ENCODE assay signal across 16 mouse cellular contexts in the genomic region with DNA sequence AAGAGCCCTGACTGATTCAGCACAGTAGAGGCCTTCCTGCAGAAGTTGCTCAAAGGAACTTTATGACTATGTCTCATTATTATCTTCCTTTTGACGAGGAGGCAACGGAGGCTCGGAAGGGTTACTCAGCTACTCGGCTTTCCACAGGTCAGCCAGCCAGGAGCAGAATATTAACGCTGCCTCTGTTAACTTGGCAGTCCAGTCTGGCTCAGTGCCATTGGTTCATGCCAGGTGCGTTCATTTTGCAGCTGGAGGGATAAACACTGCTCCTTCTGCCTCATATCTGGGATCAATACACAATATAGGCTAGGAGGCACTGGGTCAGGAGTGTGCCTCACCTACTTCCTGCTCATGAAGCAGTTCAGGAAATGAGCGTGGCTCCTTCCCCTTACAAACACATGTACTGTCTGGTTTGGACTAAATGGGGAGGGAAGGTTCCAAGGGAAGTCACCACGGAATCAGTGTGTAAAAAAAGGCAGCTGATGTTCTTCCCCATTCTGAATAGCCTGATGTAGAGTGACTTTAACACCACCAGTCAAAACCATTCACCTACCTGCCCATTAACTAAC. TPM values are rescaled to one million over a fixed set of nuclear protein-coding genes. Genes with fewer than 3 reads are reported as not detected.
DNase-seq lines count a peak whose midpoint lies in the region; ATAC-seq and TF ChIP-seq lines count a peak whose summit lies in the region.
"Had no signal": no experiment of that assay in that cellular context is flagged by ENCODE, and none has a peak within 500 bp of the region (broad histone marks: within the 10 kb centered on the region; RNA-seq: fewer than 3 reads in every experiment).

No protein-coding gene starts in this region.

- H3K9ac ChIP-seq in hindbrain, postnatal 0 days (replicated peaks; ENCODE audit: low read length), result no peak overlapping the region
- H3K9ac ChIP-seq in hindbrain, embryonic 12.5 days, result no peak overlapping the region
- H3K9ac ChIP-seq in midbrain, embryonic 14.5 days (replicated peaks; ENCODE audit: low read length), result no peak overlapping the region
- H3K9ac ChIP-seq in midbrain, embryonic 15.5 days, result no peak overlapping the region
- no peak overlapping the region for H3K9ac ChIP-seq in stomach, postnatal 0 days (ENCODE audit: low read length)
- H3K9ac ChIP-seq: embryonic facial prominence, embryonic 15.5 days; heart, embryonic 13.5 days; liver, embryonic 13.5 days; neural tube, embryonic 12.5 days had no signal

- 39% methylated on average over 8 of the region's 8 CpGs for WGBS in hindbrain, postnatal 0 days
- WGBS in hindbrain, embryonic 12.5 days, result 79% methylated on average over 8 of the region's 8 CpGs
- WGBS in midbrain, embryonic 14.5 days, result 72% methylated on average over 8 of the region's 8 CpGs
- WGBS in midbrain, embryonic 15.5 days, result 71% methylated on average over 8 of the region's 8 CpGs
- WGBS in stomach, postnatal 0 days, result 41% methylated on average over 8 of the region's 8 CpGs

- H3K27me3 ChIP-seq in hindbrain, postnatal 0 days (ENCODE audit: insufficient read depth, low read length), result no peaks in the 10 kb centered on the region
- no peaks in the 10 kb centered on the region for H3K27me3 ChIP-seq in hindbrain, embryonic 12.5 days
- no peaks in the 10 kb centered on the region for H3K27me3 ChIP-seq in midbrain, embryonic 14.5 days (ENCODE audit: control insufficient read depth, insufficient read depth, low read length)
- H3K27me3 ChIP-seq in midbrain, embryonic 15.5 days (replicated peaks), result no peaks in the 10 kb centered on the region
- H3K27me3 ChIP-seq in stomach, postnatal 0 days (ENCODE audit: control insufficient read depth, insufficient read depth, low read length), result no peaks in the 10 kb centered on the region
- H3K27me3 ChIP-seq: embryonic facial prominence, embryonic 15.5 days; heart, embryonic 13.5 days; liver, embryonic 13.5 days; neural tube, embryonic 12.5 days had no signal

- H3K4me1 ChIP-seq in hindbrain, postnatal 0 days (ENCODE audit: insufficient read depth, low read length), result no peaks in the 10 kb centered on the region
- H3K4me1 ChIP-seq in hindbrain, embryonic 12.5 days, result no peaks in the 10 kb centered on the region
- 0 out of 2 replicates have a peak, but pooled peaks cover 6% of the 10 kb centered on the region for H3K4me1 ChIP-seq in midbrain, embryonic 14.5 days (ENCODE audit: control insufficient read depth, insufficient read depth, low read length)
- peaks cover 16% of the 10 kb centered on the region for H3K4me1 ChIP-seq in midbrain, embryonic 15.5 days
- no peaks in the 10 kb centered on the region for H3K4me1 ChIP-seq in stomach, postnatal 0 days (replicated peaks; ENCODE audit: control insufficient read depth, insufficient read depth)
- H3K4me1 ChIP-seq: embryonic facial prominence, embryonic 15.5 days; heart, embryonic 13.5 days; liver, embryonic 13.5 days; midbrain, embryonic 10.5 days; neural tube, embryonic 12.5 days had no signal

- no peak for TF ChIP-seq CTCF in hindbrain, postnatal 0 days (IDR thresholded peaks at IDR 0.05; ENCODE audit: low read depth)
- TF ChIP-seq CTCF in stomach, postnatal 0 days (IDR thresholded peaks at IDR 0.05; ENCODE audit: low read depth), result no peak

- no peak for TF ChIP-seq EP300 in stomach, postnatal 0 days (optimal IDR thresholded peaks at IDR 0.05)

- no peak overlapping the region for H3K4me3 ChIP-seq in hindbrain, postnatal 0 days (ENCODE audit: low read length)
- no peak overlapping the region for H3K4me3 ChIP-seq in hindbrain, embryonic 12.5 days
- H3K4me3 ChIP-seq in midbrain, embryonic 14.5 days (replicated peaks; ENCODE audit: low read depth, low read length), result no peak overlapping the region
- no peak overlapping the region for H3K4me3 ChIP-seq in midbrain, embryonic 15.5 days
- H3K4me3 ChIP-seq in stomach, postnatal 0 days (ENCODE audit: low read depth, low read length), result no peak overlapping the region
- H3K4me3 ChIP-seq: embryonic facial prominence, embryonic 15.5 days; heart, embryonic 13.5 days; liver, embryonic 13.5 days; midbrain, embryonic 10.5 days; neural tube, embryonic 12.5 days had no signal

- no peak overlapping the region for H3K27ac ChIP-seq in hindbrain, postnatal 0 days
- no peak overlapping the region for H3K27ac ChIP-seq in hindbrain, embryonic 12.5 days
- H3K27ac ChIP-seq in midbrain, embryonic 14.5 days (replicated peaks; ENCODE audit: low read depth, low read length), result no peak overlapping the region
- no peak overlapping the region for H3K27ac ChIP-seq in midbrain, embryonic 15.5 days
- no peak overlapping the region for H3K27ac ChIP-seq in stomach, postnatal 0 days (replicated peaks)
- H3K27ac ChIP-seq: embryonic facial prominence, embryonic 15.5 days; heart, embryonic 13.5 days; liver, embryonic 13.5 days; midbrain, embryonic 10.5 days; neural tube, embryonic 12.5 days had no signal

- H3K9me3 ChIP-seq in hindbrain, postnatal 0 days (ENCODE audit: low read length), result no peaks in the 10 kb centered on the region
- no peaks in the 10 kb centered on the region for H3K9me3 ChIP-seq in hindbrain, embryonic 12.5 days (replicated peaks)
- no peaks in the 10 kb centered on the region for H3K9me3 ChIP-seq in midbrain, embryonic 14.5 days (ENCODE audit: control insufficient read depth, low read length)
- no peaks in the 10 kb centered on the region for H3K9me3 ChIP-seq in midbrain, embryonic 15.5 days
- H3K9me3 ChIP-seq in stomach, postnatal 0 days (ENCODE audit: control insufficient read depth, low read length), result no peaks in the 10 kb centered on the region
- H3K9me3 ChIP-seq: embryonic facial prominence, embryonic 15.5 days; heart, embryonic 13.5 days; liver, embryonic 13.5 days; midbrain, embryonic 10.5 days; neural tube, embryonic 12.5 days had no signal

- DNase-seq in adrenal gland, postnatal 10 days, result peak; percentile 51
- DNase-seq in adrenal gland, postnatal 4 days (ENCODE audit: low spot score in 2 of 2), result no peak
- peak; percentile 39 for DNase-seq in hindbrain, postnatal 0 days (ENCODE audit: low spot score)
- peak; percentile 24 for DNase-seq in midbrain, embryonic 14.5 days
- DNase-seq in stomach, postnatal 0 days (ENCODE audit: low spot score), result peak; percentile 66
- DNase-seq in frontal cortex, postnatal 25 days (ENCODE audit: low spot score in 2 of 2), result no peak
- DNase-seq: cerebellum, adult 9-10 months; liver, embryonic 13.5 days; retina, postnatal 1 day; thymus, adult 18-20 months had no signal

- ATAC-seq in hindbrain, postnatal 0 days, result no peak
- ATAC-seq in hindbrain, embryonic 12.5 days (ENCODE audit: low FRiP score), result no peak
- ATAC-seq in midbrain, embryonic 14.5 days (ENCODE audit: low FRiP score, low TSS enrichment), result no peak
- ATAC-seq in midbrain, embryonic 15.5 days (replicated peaks), result no peak
- peak; percentile 93 for ATAC-seq in stomach, postnatal 0 days (ENCODE audit: low FRiP score, low TSS enrichment)

- no peaks in the 10 kb centered on the region for H3K36me3 ChIP-seq in hindbrain, postnatal 0 days (ENCODE audit: insufficient read depth, low read length)
- no peaks in the 10 kb centered on the region for H3K36me3 ChIP-seq in hindbrain, embryonic 12.5 days
- H3K36me3 ChIP-seq in midbrain, embryonic 14.5 days (ENCODE audit: control insufficient read depth, insufficient read depth, low read length), result no peaks in the 10 kb centered on the region
- H3K36me3 ChIP-seq in midbrain, embryonic 15.5 days (replicated peaks), result no peaks in the 10 kb centered on the region
- no peaks in the 10 kb centered on the region for H3K36me3 ChIP-seq in stomach, postnatal 0 days (ENCODE audit: control insufficient read depth, insufficient read depth, low read length)
- H3K36me3 ChIP-seq: embryonic facial prominence, embryonic 15.5 days; heart, embryonic 13.5 days; liver, embryonic 13.5 days; midbrain, embryonic 10.5 days; neural tube, embryonic 12.5 days had no signal

- no peak overlapping the region for H3K4me2 ChIP-seq in hindbrain, postnatal 0 days (ENCODE audit: low read depth, low read length)
- no peak overlapping the region for H3K4me2 ChIP-seq in hindbrain, embryonic 12.5 days (replicated peaks)
- no peak overlapping the region for H3K4me2 ChIP-seq in midbrain, embryonic 14.5 days (ENCODE audit: low read length)
- H3K4me2 ChIP-seq in midbrain, embryonic 15.5 days, result no peak overlapping the region
- H3K4me2 ChIP-seq in stomach, postnatal 0 days (replicated peaks; ENCODE audit: low read depth), result no peak overlapping the region
- H3K4me2 ChIP-seq: embryonic facial prominence, embryonic 15.5 days; heart, embryonic 13.5 days; liver, embryonic 13.5 days; neural tube, embryonic 12.5 days had no signal

RNA-seq across cellular contexts. Expression of gene Ccdc149, which starts 40.0 kb away (rescaled TPM):
- 1 to 10 TPM; 5.4 to 5.9 TPM for total RNA-seq in adrenal gland, postnatal 10 days (2021)
- 1 to 10 TPM; 7.9 to 8.2 TPM for total RNA-seq in adrenal gland, postnatal 4 days (2021)
- 14.4 and 17.6 TPM in 2 replicates for total RNA-seq in hindbrain, postnatal 0 days (2014; rRNA removed)
- 14.5 and 15.6 TPM in 2 replicates for polyA plus RNA-seq in hindbrain, postnatal 0 days (2015; fragmentation: Nextera tagmentation; extraction: Ambion mirVana)
- polyA plus RNA-seq in hindbrain, embryonic 12.5 days (2016; fragmentation: Nextera tagmentation; extraction: Ambion mirVana), result 5.1 and 6.1 TPM in 2 replicates
- polyA plus RNA-seq in midbrain, embryonic 14.5 days (2014; fragmentation: Nextera tagmentation; extraction: Ambion mirVana), result 9.3 and 9.5 TPM in 2 replicates
- polyA plus RNA-seq in midbrain, embryonic 15.5 days (2015; fragmentation: Nextera tagmentation; extraction: Ambion mirVana), result 14.0 and 14.9 TPM in 2 replicates
- 3.4 and 3.7 TPM in 2 replicates for polyA plus RNA-seq in stomach, postnatal 0 days (2015; fragmentation: Nextera tagmentation; extraction: Ambion mirVana)

Comparison
In these comparisons a context has a peak if more than half of its experiments do, and no peak if none do; other contexts are left out.
1. DNase-seq: peak in adrenal gland, postnatal 10 days (single experiment), hindbrain, postnatal 0 days (single experiment), midbrain, embryonic 14.5 days (single experiment) and stomach, postnatal 0 days (single experiment); none in adrenal gland, postnatal 4 days (0 of 2) and frontal cortex, postnatal 25 days (0 of 2).